Mouse (Mus musculus): Measurements from ENCODE around the gene Npff. TPM values are rescaled to one million over a fixed set of nuclear protein-coding genes. Genes with fewer than 3 reads are reported as not detected.

Npff gene
- total RNA-seq (2014; rRNA removed) (4.6 and 13.9 TPM in 2 replicates), polyA plus RNA-seq (2015; fragmentation: Nextera tagmentation; extraction: Ambion mirVana) (3.1 and 5.4 TPM in 2 replicates)

- Histone ChIP-seq H3K4me1 (ENCODE audit: insufficient read depth, low read length) (no peaks in the 10 kb centered on the region), H3K27ac (peak within 1 kb of the TSS; percentile 38), H3K9me3 (ENCODE audit: low read length) (no peaks in the 10 kb centered on the region), H3K36me3 (ENCODE audit: insufficient read depth, low read length) (peaks cover 27% of the 10 kb centered on the region), H3K4me3 (ENCODE audit: low read length) (no peak within 1 kb of the TSS), H3K4me2 (ENCODE audit: low read depth, low read length) (no peak within 1 kb of the TSS), H3K9ac (replicated peaks; ENCODE audit: low read length) (0 out of 2 replicates have a peak within 1 kb of the TSS, but pooled peaks have one; percentile 18), H3K27me3 (ENCODE audit: insufficient read depth, low read length) (no peaks in the 10 kb centered on the region)
- TF ChIP-seq CTCF (IDR thresholded peaks at IDR 0.05; ENCODE audit: low read depth) = peak; percentile 97
- peak; percentile 88 for DNase-seq (ENCODE audit: low spot score)
- peak; percentile 70 for ATAC-seq
- 7% methylated on average over 3 of the region's 3 CpGs for WGBS
Observed at GRCm38 (mm10) chr15:102524892-102525485, at the start of gene Npff. TSS of gene Npff (minus strand) at chr15:102524942.

DNA sequence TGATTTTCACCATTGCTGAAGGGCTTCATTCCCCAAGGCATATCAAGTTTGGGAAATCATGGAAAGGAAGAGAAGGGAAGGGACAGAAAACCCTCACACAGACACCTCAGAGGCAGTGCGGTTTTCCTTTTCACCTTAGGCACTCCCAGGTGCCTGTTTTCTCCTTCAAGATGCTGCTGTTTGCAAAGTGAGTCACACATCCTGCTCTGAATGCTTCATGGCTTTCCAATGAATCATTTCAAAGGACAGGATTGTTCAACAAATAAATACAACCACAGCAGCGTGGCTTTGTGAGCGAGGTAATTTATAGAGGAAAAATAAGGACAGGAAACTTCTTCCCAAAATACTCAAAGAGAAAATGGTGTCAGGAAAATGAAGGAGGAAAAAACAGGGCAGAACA, 47.3 kb upstream of the Npff start:
- Histone ChIP-seq H3K9ac (replicated peaks; ENCODE audit: low read length) (no peak overlapping the region), H3K9me3 (ENCODE audit: low read length) (no peaks in the 10 kb centered on the region), H3K36me3 (ENCODE audit: insufficient read depth, low read length) (0 out of 2 replicates have a peak, but pooled peaks cover 5% of the 10 kb centered on the region), H3K4me3 (ENCODE audit: low read length) (no peak overlapping the region), H3K4me2 (ENCODE audit: low read depth, low read length) (no peak overlapping the region), H3K27ac (no peak overlapping the region), H3K27me3 (ENCODE audit: insufficient read depth, low read length) (no peaks in the 10 kb centered on the region), H3K4me1 (ENCODE audit: insufficient read depth, low read length) (no peaks in the 10 kb centered on the region)
- no peak for TF ChIP-seq CTCF (IDR thresholded peaks at IDR 0.05; ENCODE audit: low read depth)
- ATAC-seq (no peak), DNase-seq (ENCODE audit: low spot score) (no peak)
- WGBS = 74% methylated on average over 3 of the region's 3 CpGs

DNA sequence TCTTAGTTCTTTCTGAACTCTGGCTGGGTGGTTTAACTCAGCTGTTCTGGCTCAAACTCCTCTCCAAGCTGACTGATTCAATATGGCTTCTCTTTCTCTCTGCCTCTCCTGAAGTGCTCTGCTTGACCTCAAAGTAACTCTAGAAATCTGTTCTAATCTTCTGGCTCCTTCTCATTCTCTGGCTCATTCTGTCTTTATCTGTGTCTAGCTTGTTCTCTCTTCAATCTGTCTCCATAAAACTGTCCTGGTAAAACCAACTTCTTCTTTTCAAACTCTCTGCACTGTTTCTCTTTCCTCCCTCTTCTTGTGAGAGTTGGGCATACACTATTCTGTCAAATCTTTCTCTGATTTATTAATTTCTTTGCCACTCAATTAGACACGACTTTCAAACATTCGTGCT, 43.1 kb upstream of the Npff start:
- WGBS = 84% methylated on average over 2 of the region's 2 CpGs
- no peak for ATAC-seq
- no peak for TF ChIP-seq CTCF (IDR thresholded peaks at IDR 0.05; ENCODE audit: low read depth)

GRCm38 (mm10) chr15:102563681-102564080, 38.9 kb upstream of the Npff start:
- H3K9me3 ChIP-seq (ENCODE audit: low read length) = no peaks in the 10 kb centered on the region
- DNase-seq (ENCODE audit: low spot score) = no peak
- no peak overlapping the region for H3K4me2 ChIP-seq (ENCODE audit: low read depth, low read length)
- no peak for ATAC-seq
- no peaks in the 10 kb centered on the region for H3K27me3 ChIP-seq (ENCODE audit: insufficient read depth, low read length)
- no peak for TF ChIP-seq CTCF (IDR thresholded peaks at IDR 0.05; ENCODE audit: low read depth)
- no peak overlapping the region for H3K9ac ChIP-seq (replicated peaks; ENCODE audit: low read length)
- H3K27ac ChIP-seq = no peak overlapping the region
- no peak overlapping the region for H3K4me3 ChIP-seq (ENCODE audit: low read length)
- no peaks in the 10 kb centered on the region for H3K36me3 ChIP-seq (ENCODE audit: insufficient read depth, low read length)
- WGBS = 64% methylated on average over 5 of the region's 5 CpGs
- H3K4me1 ChIP-seq (ENCODE audit: insufficient read depth, low read length) = no peaks in the 10 kb centered on the region

More for the DNA sequence above, 43.1 kb upstream of the Npff start:
- no peaks in the 10 kb centered on the region for H3K9me3 ChIP-seq (ENCODE audit: low read length)
- H3K4me1 ChIP-seq (ENCODE audit: insufficient read depth, low read length) = no peaks in the 10 kb centered on the region
- H3K4me3 ChIP-seq (ENCODE audit: low read length) = no peak overlapping the region
- DNase-seq (ENCODE audit: low spot score) = no peak
- H3K27me3 ChIP-seq (ENCODE audit: insufficient read depth, low read length) = no peaks in the 10 kb centered on the region
- no peak overlapping the region for H3K27ac ChIP-seq
- 0 out of 2 replicates have a peak, but pooled peaks cover 5% of the 10 kb centered on the region for H3K36me3 ChIP-seq (ENCODE audit: insufficient read depth, low read length)
- H3K4me2 ChIP-seq (ENCODE audit: low read depth, low read length) = no peak overlapping the region
- H3K9ac ChIP-seq (replicated peaks; ENCODE audit: low read length) = no peak overlapping the region

GRCm38 (mm10) chr15:102563061-102563460, 38.3 kb upstream of the Npff start:
- ATAC-seq = no peak
- Histone ChIP-seq H3K27ac (no peak overlapping the region; the same call in 1 of the 2 replicates), H3K27me3 (ENCODE audit: insufficient read depth, low read length) (no peaks in the 10 kb centered on the region), H3K4me1 (ENCODE audit: insufficient read depth, low read length) (no peaks in the 10 kb centered on the region), H3K4me3 (ENCODE audit: low read length) (no peak overlapping the region), H3K36me3 (ENCODE audit: insufficient read depth, low read length) (no peaks in the 10 kb centered on the region), H3K9ac (replicated peaks; ENCODE audit: low read length) (no peak overlapping the region), H3K9me3 (ENCODE audit: low read length) (no peaks in the 10 kb centered on the region), H3K4me2 (ENCODE audit: low read depth, low read length) (no peak overlapping the region)
- no peak for TF ChIP-seq CTCF (IDR thresholded peaks at IDR 0.05; ENCODE audit: low read depth)
- WGBS = 80% methylated on average over 3 of the region's 3 CpGs
- DNase-seq (ENCODE audit: low spot score) = no peak

GRCm38 (mm10) chr15:102562491-102562890, 37.7 kb upstream of the Npff start:
- no peaks in the 10 kb centered on the region for H3K9me3 ChIP-seq (ENCODE audit: low read length)
- WGBS = 85% methylated on average over 1 of the region's 1 CpGs
- no peaks in the 10 kb centered on the region for H3K27me3 ChIP-seq (ENCODE audit: insufficient read depth, low read length)
- DNase-seq (ENCODE audit: low spot score) = no peak
- H3K4me2 ChIP-seq (ENCODE audit: low read depth, low read length) = no peak overlapping the region
- H3K27ac ChIP-seq = no peak overlapping the region; the same call in 1 of the 2 replicates
- H3K4me3 ChIP-seq (ENCODE audit: low read length) = no peak overlapping the region
- no peak for ATAC-seq
- no peaks in the 10 kb centered on the region for H3K36me3 ChIP-seq (ENCODE audit: insufficient read depth, low read length)
- H3K4me1 ChIP-seq (ENCODE audit: insufficient read depth, low read length) = no peaks in the 10 kb centered on the region
- TF ChIP-seq CTCF (IDR thresholded peaks at IDR 0.05; ENCODE audit: low read depth) = no peak
- no peak overlapping the region for H3K9ac ChIP-seq (replicated peaks; ENCODE audit: low read length)

GRCm38 (mm10) chr15:102557580-102557979, 32.8 kb upstream of the Npff start:
- H3K4me1 ChIP-seq (ENCODE audit: insufficient read depth, low read length) = no peaks in the 10 kb centered on the region
- no peak overlapping the region for H3K9ac ChIP-seq (replicated peaks; ENCODE audit: low read length)
- no peak overlapping the region for H3K4me2 ChIP-seq (ENCODE audit: low read depth, low read length)
- H3K4me3 ChIP-seq (ENCODE audit: low read length) = no peak overlapping the region
- no peak overlapping the region for H3K27ac ChIP-seq
- no peaks in the 10 kb centered on the region for H3K9me3 ChIP-seq (ENCODE audit: low read length)
- DNase-seq (ENCODE audit: low spot score) (peak; percentile 19), ATAC-seq (no peak)
- H3K27me3 ChIP-seq (ENCODE audit: insufficient read depth, low read length) = no peaks in the 10 kb centered on the region
- peaks cover 11% of the 10 kb centered on the region; the same call in 1 of the 2 replicates for H3K36me3 ChIP-seq (ENCODE audit: insufficient read depth, low read length)
- peak; percentile 59 for TF ChIP-seq CTCF (IDR thresholded peaks at IDR 0.05; ENCODE audit: low read depth)
